Mouse (Mus musculus) brain, embryonic 14.5 days (tissue): ENCODE data around the gene Krt31. TPM values are rescaled to one million over a fixed set of nuclear protein-coding genes. Genes with fewer than 3 reads are reported as not detected.

Experiments used
- DNase-seq: peaks from one replicate; pipeline ENCODE4 v3.0.0-alpha.2; 2011; ENCODE audit warnings: low read depth
- CTCF ChIP-seq: fragments of 200-500 bp; IDR thresholded peaks from 2 replicates; pipeline ENCODE4 v1.5.1; 2012; ENCODE audit warnings: inconsistent platforms, mild to moderate bottlenecking, moderate library complexity, borderline replicate concordance; ENCODE audit not compliant: insufficient read depth, insufficient read length; ENCODE audit errors: extremely low read depth
- POLR2A ChIP-seq: fragments of 200-500 bp; IDR thresholded peaks from 2 replicates; pipeline ENCODE4 v1.6.1; 2012; ENCODE audit warnings: mild to moderate bottlenecking, inconsistent platforms, borderline replicate concordance; ENCODE audit not compliant: poor library complexity, insufficient read depth, insufficient read length, severe bottlenecking; ENCODE audit errors: extremely low read depth
- polyA plus RNA-seq: library from polyadenylated mRNA; depleted of rRNA; stranded (reverse); fragments of >200 nt; gene quantifications from 2 replicates; pipeline ENCODE4 v1.2.3, GENCODE M21; 2012

Krt31 gene
- polyA plus RNA-seq, 1 experiment, result not detected

GRCm38 (mm10) chr11:100046303-100046866 lies 4.0 kb downstream of the Krt31 start:
- DNase-seq, result no peak
- TF ChIP-seq POLR2A (no peak), CTCF (no peak)

DNA sequence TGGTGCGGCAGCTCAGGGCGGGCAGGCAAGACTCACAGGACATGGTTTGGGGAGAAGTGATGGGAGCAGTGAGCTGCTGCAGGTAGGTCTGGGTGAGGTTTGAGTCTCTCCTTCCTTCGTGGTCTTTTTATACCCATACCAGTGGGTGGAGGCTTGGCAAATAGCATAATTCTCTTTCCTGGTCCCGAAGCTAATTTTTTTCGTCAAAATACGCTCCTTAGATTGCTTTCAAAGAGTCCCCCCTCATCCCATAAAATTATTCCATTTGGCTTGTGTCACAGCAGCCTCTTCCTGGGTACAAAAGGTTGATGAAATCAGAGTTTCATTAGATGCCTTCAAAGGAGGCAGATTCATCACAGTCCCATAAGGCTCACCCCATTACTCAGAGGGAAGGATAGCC lies 8.9 kb downstream of the Krt31 start, which contains the start of gene Krt34:
Gene Krt34 (minus strand): TSS at position 101 of the 400 bp plus-strand sequence.
- no peak for TF ChIP-seq POLR2A
- no peak for TF ChIP-seq CTCF
- no peak for DNase-seq

DNA sequence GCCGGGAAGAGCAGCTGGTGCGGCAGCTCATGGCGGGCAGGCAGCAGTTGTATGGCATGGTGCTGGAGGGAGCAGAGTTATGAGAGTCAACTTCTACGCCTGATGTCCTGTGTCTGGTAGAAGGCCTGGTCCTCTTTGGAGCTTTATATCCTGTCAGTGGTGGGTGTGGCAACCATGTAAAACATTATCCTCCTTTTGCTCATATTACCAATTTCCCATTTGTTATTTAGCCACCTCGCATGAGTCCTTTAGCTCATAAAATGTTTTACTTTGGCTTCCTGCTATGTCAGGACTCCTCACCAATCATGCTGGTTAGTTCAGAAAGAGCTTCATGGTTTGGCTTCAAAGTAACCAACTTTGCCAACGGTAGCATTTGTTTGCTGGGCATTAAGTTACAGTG lies 20.6 kb downstream of the Krt31 start, which contains the start of gene Krt33b:
Gene Krt33b (minus strand): TSS at position 101 of the 400 bp plus-strand sequence.
- no peak for DNase-seq

DNA sequence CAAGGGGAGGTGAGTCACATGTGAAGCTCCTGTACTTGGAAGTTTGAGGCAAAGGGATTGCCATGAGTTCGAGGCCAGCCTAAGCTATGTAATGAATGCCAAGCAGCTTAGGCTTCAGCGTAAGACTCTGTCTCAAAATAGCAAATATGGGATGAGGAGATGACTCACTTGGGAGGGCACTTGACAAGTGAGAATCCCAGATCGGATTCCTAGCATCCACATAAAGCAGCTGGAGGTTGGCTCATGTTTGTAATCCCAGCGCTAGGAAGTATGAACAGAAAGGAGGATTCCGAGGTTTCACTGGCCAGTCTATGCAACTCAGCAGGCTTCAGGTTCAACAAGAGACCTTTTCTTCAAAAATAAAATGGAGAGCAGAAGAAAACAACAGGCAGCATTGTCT lies 28.9 kb downstream of the Krt31 start:
- TF ChIP-seq CTCF (no peak), POLR2A (no peak)
- DNase-seq, result no peak

More for the DNA sequence above, 20.6 kb downstream of the Krt31 start, which contains the start of gene Krt33b:
- TF ChIP-seq POLR2A (no peak), CTCF (no peak)

GRCm38 (mm10) chr11:100019466-100019865 lies 30.9 kb downstream of the Krt31 start:
- no peak for DNase-seq
- TF ChIP-seq POLR2A, result no peak
- TF ChIP-seq CTCF, result no peak

- TF ChIP-seq CTCF (no peak), POLR2A (no peak)
- DNase-seq, result no peak
Observed at GRCm38 (mm10) chr11:100016112-100016511, 34.2 kb downstream of the Krt31 start, which contains the start of gene Krt33a. TSS of gene Krt33a (minus strand) at chr11:100016212.

DNA sequence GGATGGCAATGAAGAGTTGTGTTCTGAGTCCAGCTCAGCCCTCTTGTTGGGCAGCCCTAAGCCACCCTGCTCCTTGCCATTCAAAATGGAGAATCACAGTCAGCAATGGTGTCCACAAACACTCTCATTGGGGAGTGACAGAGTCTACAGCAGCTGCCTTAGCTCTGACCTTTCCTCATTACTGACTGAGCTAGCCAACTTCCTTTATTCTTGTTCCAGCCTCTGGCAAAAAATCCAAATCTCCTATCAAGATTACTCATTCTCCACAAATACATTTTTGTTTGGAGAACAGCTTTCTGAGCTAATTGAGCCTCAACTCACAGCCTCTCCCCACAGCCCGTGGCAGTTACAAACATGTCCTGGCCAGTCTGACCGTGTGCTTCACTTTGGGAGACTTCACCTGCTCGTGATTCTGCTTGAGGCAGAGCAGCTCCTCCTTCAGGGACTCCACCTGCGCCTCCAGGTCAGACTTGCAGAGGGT lies 36.6 kb downstream of the Krt31 start:
- no peak for TF ChIP-seq POLR2A
- no peak for TF ChIP-seq CTCF
- DNase-seq, result no peak

DNA sequence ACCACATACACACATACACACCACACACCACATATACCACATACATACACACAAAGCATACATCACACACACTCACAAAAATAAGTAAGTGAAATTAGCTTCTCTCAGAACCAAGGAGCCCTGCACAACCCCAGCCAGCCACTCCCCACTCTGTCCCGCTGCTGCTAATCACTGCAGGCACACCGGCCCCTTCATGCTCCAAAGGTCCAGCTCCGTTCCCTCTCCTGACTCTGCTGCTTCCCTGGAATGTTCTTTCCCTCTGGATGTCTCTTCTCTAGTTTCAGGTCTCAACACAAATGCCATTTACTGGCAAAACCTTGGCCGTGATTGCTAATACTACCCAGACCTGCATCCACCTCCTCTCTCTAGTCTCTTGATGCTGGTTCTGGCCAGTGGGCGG lies 39.7 kb downstream of the Krt31 start:
- no peak for DNase-seq
- TF ChIP-seq CTCF, result no peak
- no peak for TF ChIP-seq POLR2A

DNA sequence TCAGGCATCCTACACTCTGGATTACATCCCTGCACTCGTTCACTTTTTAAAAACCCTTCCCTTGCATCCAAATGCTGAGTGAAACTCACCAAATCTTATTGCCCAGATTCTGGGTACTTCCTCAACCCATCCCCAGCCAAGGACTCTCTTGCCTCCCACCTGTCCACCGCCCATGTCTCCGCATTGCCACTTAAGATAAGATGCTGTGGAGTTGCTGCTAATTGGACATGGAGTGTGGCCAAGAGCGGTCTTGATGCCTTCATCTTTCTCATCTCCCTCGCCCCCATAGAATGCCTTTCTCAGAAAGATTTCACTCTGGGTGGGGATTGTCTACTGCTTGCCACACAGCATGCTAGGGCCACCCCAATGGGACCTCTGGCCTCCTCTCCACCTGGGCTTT lies 42.0 kb downstream of the Krt31 start:
- no peak for TF ChIP-seq CTCF
- no peak for TF ChIP-seq POLR2A
- no peak for DNase-seq

- DNase-seq, result no peak
Observed at GRCm38 (mm10) chr11:100006624-100007023, 43.7 kb downstream of the Krt31 start.

DNA sequence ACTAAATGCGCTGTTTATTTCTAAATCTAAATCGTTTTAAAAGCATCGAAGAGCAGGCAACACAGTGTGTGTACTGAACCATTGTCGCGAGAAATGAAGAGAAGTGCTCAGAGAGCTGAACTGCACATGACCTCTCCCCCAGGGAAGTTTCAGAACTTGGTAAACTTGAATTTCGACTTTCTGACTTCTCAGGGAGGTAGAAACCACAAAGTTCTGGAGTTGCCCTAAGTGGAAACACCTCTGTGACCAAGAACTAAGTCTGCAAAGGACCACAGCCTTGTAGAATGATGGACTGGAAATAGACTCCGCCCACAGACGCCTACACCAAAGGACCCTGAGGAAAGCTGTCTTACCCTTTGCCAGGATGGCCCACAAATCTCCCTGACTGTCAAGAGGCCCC lies 44.4 kb downstream of the Krt31 start:
- no peak for TF ChIP-seq POLR2A
- TF ChIP-seq CTCF, result no peak
- DNase-seq, result no peak

More at GRCm38 (mm10) chr11:100006624-100007023, 43.7 kb downstream of the Krt31 start:
- no peak for TF ChIP-seq POLR2A
- peak; percentile 48; the same call in 1 of the 2 replicates for TF ChIP-seq CTCF

GRCm38 (mm10) chr11:100004846-100005245 lies 45.5 kb downstream of the Krt31 start:
- TF ChIP-seq POLR2A (no peak), CTCF (peak; percentile 79; the same call in 1 of the 2 replicates)
- DNase-seq, result peak; percentile 60
